Mouse (Mus musculus) kidney, adult 2 months (tissue): ENCODE measurements around the gene Aacs. TPM values are rescaled to one million over a fixed set of nuclear protein-coding genes. Genes with fewer than 3 reads are reported as not detected.

Experiments
- DNase-seq: peaks from one replicate; pipeline ENCODE4 v3.0.0; 2021
- H3K27ac ChIP-seq: fragments of 200-500 bp; 2 replicates; pipeline ENCODE4 v1.5.1; 2012; ENCODE audit warnings: low read depth, low read length, control low read depth, inconsistent platforms; ENCODE audit not compliant: insufficient read depth
- H3K27me3 ChIP-seq: fragments of 200-500 bp; replicated peaks from 2 replicates; pipeline ENCODE4 v1.6.1; 2012; ENCODE audit warnings: mild to moderate bottlenecking, moderate library complexity, low read length, inconsistent platforms; ENCODE audit not compliant: control insufficient read depth, insufficient read depth
- H3K36me3 ChIP-seq: fragments of 200-500 bp; 2 replicates; pipeline ENCODE4 v1.6.1; 2012; ENCODE audit warnings: mild to moderate bottlenecking, moderate library complexity, low read length, inconsistent platforms; ENCODE audit not compliant: control insufficient read depth, insufficient read depth
- H3K4me1 ChIP-seq: fragments of 200-500 bp; 2 replicates; pipeline ENCODE4 v1.6.1; 2011; ENCODE audit warnings: low read length; ENCODE audit not compliant: control insufficient read depth, insufficient read depth
- H3K4me3 ChIP-seq: fragments of 200-500 bp; 2 replicates; pipeline ENCODE4 v1.5.1; 2011; ENCODE audit warnings: mild to moderate bottlenecking, low read depth, low read length, control low read depth; ENCODE audit not compliant: insufficient read depth
- CTCF ChIP-seq: fragments of 200-500 bp; conservative IDR thresholded peaks from 2 replicates; pipeline ENCODE4 v1.5.1; 2011; ENCODE audit warnings: low read depth, mild to moderate bottlenecking, control low read depth, low read length, moderate library complexity, mixed read lengths; ENCODE audit not compliant: insufficient read depth, insufficient read length
- POLR2A ChIP-seq: fragments of 200-500 bp; IDR thresholded peaks from one replicate; pipeline ENCODE4 v1.6.1; 2011; ENCODE audit warnings: low read depth, low read length, control low read depth
- WGBS: fragments of 180-500 bp; shearing (Covaris S2); methylation state at CpG from one replicate; pipeline ENCODE4 v1.1.7; 2018; 5-methylcytosine and 5-hydroxymethylcytosine counted together
- polyA plus RNA-seq: library from polyadenylated mRNA; depleted of rRNA; stranded (reverse); fragments of >200 nt; gene quantifications from 2 replicates; pipeline ENCODE4 v1.2.3, GENCODE M21; 2012

The Aacs gene
- polyA plus RNA-seq, 1 experiment, result 102 TPM

- WGBS, result 70% methylated on average over 17 of the region's 17 CpGs
- no peaks in the 10 kb centered on the region for H3K27me3 ChIP-seq
Observed at GRCm38 (mm10) chr5:125492379-125493092, 16.9 kb downstream of the Aacs start.

DNA sequence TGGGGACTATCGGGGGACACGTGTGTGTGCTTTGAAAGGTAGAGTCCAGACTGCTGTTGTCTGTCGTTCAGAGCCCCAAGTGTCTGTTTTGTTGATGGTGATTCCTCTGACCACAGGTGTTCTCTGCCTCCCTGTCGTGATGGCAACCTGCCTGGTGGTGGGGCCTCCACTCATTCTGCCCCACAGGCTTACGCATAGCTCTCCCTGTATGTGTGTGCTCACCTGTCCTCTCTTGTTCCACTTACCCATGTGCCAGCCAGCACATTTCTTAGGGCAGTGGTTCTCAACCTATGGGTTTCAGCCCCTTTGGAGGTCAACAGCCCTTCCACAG, 17.4 kb downstream of the Aacs start:
- 88% methylated on average over 5 of the region's 5 CpGs for WGBS
- Histone ChIP-seq H3K36me3 (peaks cover 4% of the 10 kb centered on the region; the same call in 1 of the 2 replicates), H3K27me3 (no peaks in the 10 kb centered on the region), H3K4me1 (no peaks in the 10 kb centered on the region; the same call in 1 of the 2 replicates), H3K4me3 (no peak overlapping the region), H3K27ac (no peak overlapping the region)
- no peak for DNase-seq
- TF ChIP-seq CTCF (no peak), POLR2A (no peak)

More at GRCm38 (mm10) chr5:125492379-125493092, 16.9 kb downstream of the Aacs start:
- H3K36me3 ChIP-seq, result peaks cover 4% of the 10 kb centered on the region; the same call in 1 of the 2 replicates
- no peak for DNase-seq
- H3K4me3 ChIP-seq, result no peak overlapping the region
- no peak for TF ChIP-seq CTCF
- TF ChIP-seq POLR2A, result no peak
- no peak overlapping the region for H3K27ac ChIP-seq
- H3K4me1 ChIP-seq, result peaks cover 3% of the 10 kb centered on the region; the same call in 1 of the 2 replicates

DNA sequence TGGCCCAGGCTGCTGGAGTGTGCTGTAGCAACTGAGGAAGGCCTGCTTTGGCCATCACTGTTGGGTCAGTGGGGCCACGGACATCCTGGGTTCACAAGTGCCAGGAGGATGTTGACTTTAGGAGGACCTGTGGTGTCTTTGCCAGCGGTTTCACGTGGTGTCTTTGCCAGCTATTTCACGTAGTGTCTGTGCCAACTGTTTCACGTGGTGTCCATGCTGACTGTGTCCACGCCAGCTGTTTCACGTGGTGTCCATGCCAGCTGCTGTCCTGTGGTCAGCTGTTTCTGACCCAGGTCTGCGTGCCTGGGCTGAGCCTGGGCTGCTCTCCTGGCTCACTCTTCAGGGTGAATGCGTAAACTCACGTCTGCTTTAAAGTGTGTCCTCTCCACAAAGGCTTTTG, 20.0 kb downstream of the Aacs start:
- DNase-seq, result peak; percentile 91
- Histone ChIP-seq H3K27me3 (no peaks in the 10 kb centered on the region), H3K4me1 (no peaks in the 10 kb centered on the region; the same call in 1 of the 2 replicates), H3K36me3 (no peaks in the 10 kb centered on the region; the same call in 1 of the 2 replicates), H3K4me3 (no peak overlapping the region), H3K27ac (no peak overlapping the region)
- WGBS, result 64% methylated on average over 10 of the region's 10 CpGs
- TF ChIP-seq POLR2A, result no peak
- no peak for TF ChIP-seq CTCF

DNA sequence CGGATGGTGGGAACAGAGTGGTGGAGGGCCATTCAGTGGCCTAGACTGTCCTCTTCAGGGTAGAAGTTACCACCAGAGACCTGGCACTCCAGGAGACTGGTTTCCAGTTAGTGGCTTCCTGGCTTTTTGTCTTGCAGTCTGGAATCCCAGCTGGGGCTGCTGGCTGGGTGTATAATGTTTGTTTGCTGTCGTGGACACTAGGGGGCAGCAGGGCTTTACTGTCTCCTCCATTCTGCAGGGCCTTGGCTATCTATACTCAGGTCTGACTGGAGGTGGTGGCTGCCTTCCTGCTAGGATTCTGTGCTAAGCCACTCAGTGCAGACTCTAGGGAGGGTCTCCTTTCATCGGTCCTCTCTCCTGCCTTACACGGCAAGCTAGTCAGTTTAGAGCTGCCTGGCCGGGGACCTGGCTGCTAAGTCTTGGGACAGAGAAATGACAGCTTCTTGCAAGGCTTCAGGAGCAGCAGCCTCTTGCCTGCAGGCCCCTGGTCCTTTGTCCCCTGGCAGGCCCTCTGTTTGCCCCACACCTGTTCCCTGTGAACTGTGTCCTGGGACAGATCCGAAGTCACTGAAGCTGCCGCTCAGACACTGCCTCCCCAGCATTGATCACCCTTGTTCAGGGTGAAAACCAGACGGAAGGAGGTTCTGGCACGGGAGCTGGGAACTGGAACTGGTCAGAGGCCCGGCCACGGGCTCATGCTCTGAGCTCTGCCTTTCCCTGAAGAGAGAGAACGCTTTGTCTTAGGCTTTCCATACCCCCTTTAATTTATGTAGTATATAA, 22.4 kb downstream of the Aacs start:
- H3K36me3 ChIP-seq, result no peaks in the 10 kb centered on the region; the same call in 1 of the 2 replicates
- no peaks in the 10 kb centered on the region; the same call in 1 of the 2 replicates for H3K4me1 ChIP-seq
- no peaks in the 10 kb centered on the region for H3K27me3 ChIP-seq
- DNase-seq, result peak; percentile 68
- no peak overlapping the region for H3K27ac ChIP-seq
- H3K4me3 ChIP-seq, result no peak overlapping the region
- 59% methylated on average over 12 of the region's 12 CpGs for WGBS
- peak; percentile 69 for TF ChIP-seq CTCF
- no peak for TF ChIP-seq POLR2A

- H3K27me3 ChIP-seq, result no peaks in the 10 kb centered on the region
- WGBS, result 85% methylated on average over 6 of the region's 6 CpGs
- DNase-seq, result no peak
- no peaks in the 10 kb centered on the region for H3K4me1 ChIP-seq
- TF ChIP-seq POLR2A (no peak), CTCF (no peak)
- no peak overlapping the region for H3K27ac ChIP-seq
- H3K4me3 ChIP-seq, result no peak overlapping the region
- no peaks in the 10 kb centered on the region; the same call in 1 of the 2 replicates for H3K36me3 ChIP-seq
Observed at GRCm38 (mm10) chr5:125501505-125501904, 25.9 kb downstream of the Aacs start.

DNA sequence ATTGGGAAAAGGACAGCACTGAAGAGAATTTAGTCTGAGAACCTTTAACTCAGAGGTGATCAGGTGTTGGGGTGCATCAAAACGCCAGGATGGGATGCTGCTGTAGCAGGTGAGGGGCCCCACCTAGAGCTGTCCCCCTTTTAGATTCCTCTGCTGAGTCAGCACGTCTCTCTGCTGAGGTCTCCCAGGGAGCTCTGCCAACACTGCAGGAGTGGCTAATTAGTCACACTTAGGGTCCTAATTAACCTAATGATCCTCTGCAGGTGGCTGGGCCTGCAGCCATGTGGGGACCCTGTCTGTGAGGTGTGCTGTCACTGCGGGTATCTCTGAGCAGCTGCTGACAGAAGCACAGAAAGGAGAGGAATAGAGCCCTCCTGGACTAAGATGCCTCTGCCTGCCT, 26.6 kb downstream of the Aacs start:
- no peak overlapping the region for H3K4me3 ChIP-seq
- WGBS, result 47% methylated on average over 3 of the region's 3 CpGs
- TF ChIP-seq POLR2A, result no peak
- no peak for TF ChIP-seq CTCF
- no peaks in the 10 kb centered on the region for H3K27me3 ChIP-seq
- H3K27ac ChIP-seq, result no peak overlapping the region
- no peak for DNase-seq
- H3K36me3 ChIP-seq, result no peaks in the 10 kb centered on the region; the same call in 1 of the 2 replicates
- H3K4me1 ChIP-seq, result no peaks in the 10 kb centered on the region

DNA sequence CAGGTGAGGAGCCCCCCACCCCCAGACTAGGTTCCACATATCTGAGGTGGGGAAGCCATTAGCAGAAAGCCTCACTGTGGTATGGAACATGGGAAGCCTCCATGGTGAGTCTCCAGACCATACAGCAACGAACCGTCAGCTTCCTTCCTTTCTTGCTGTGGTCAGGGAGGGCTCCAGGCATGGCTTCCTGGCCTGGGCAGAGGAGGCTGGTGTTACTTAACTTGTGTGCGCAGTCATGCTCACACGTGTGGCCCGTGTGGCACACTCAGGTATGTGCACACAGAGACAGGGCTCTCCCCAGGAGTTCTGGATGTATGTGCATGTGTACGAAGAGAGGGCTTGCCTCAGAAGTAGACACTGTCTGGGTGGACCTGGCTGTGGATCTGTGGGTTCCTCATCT, 28.0 kb downstream of the Aacs start:
- Histone ChIP-seq H3K4me3 (no peak overlapping the region), H3K27ac (no peak overlapping the region), H3K4me1 (no peaks in the 10 kb centered on the region), H3K36me3 (no peaks in the 10 kb centered on the region; the same call in none of the 2 replicates), H3K27me3 (no peaks in the 10 kb centered on the region)
- WGBS, result 87% methylated on average over 6 of the region's 6 CpGs
- DNase-seq, result no peak
- TF ChIP-seq CTCF, result no peak
